Mouse (Mus musculus) urinary bladder, adult 18-20 months (tissue): ENCODE data around the gene Myo3b.
A peak's percentile ranks its signal among the peaks of the same experiment; 100 is the strongest.
"Not testable (repeated sequence)": the region's sequence is repeated elsewhere in the genome, so short reads cannot be mapped to it uniquely, and the experiment has no call there.

Experiments
- DNase-seq, 2 experiments: peaks; one replicate each; pipeline ENCODE4 v3.0.0; 2022; ENCODE audit warnings: low spot score in 2 of 2, mixed read lengths in 2 of 2

Gene Myo3b

DNA sequence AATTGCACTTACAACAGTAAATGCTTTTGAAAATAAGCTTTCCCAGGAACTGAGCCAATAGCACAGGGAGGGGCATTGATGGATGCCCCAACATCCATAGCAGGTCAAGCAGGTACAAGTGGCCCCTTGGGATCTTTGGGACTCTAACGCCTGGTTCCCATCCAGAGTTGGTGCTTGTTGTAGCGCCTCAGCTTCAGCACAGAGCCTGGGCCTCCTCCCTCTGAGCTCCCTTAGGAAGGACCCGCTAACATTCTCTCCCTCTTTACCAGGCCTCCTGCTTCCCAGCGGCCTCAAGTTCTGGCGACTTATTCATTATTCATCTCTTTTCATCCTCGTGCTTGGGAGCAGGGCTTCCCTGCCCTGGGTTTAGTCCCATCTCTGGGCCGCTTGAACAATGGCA, at the start of gene Myo3b:
TSS of gene Myo3b (plus strand) at position 375 of the 400 bp plus-strand sequence.
- no peak for DNase-seq

DNA sequence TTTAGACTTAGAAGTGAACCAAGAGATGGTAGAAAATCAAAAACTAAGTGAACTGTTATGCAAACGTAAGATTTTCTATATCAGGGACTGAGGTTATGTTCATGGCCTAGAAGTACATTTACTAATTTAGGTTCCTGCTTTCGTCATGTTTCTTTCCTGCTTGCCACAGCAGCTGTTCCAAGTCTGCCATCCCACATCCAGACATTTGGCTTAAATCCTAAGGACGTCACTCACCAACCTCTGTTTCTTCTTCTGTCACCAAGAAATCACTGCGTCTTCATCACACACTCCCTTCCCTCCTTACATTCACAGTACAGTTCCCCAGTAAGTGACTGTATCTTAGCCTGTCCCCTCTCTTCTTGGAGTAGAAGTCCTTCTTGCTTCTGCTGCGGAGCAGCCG, 49.7 kb upstream of the Myo3b start:
- DNase-seq = no peak

DNA sequence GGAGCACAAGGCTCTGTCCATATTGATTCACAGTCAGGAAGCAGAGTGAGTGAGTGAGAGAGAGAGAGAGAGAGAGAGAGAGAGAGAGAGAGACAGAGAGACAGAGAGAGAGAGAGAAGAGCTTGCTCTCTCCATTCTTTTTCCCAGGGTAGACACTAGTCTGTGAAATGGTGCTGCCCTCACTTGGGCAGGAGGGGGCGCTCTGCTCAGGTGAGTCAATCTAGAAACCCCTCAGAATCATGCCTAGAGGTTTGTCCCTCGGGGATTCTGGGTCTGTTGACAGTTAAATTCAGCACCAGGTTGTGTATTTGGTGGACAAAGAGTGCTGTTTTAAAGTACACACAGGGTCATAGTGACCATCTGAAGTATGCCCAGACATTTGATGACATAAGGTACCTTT, 48.3 kb upstream of the Myo3b start:
- DNase-seq = no peak

DNA sequence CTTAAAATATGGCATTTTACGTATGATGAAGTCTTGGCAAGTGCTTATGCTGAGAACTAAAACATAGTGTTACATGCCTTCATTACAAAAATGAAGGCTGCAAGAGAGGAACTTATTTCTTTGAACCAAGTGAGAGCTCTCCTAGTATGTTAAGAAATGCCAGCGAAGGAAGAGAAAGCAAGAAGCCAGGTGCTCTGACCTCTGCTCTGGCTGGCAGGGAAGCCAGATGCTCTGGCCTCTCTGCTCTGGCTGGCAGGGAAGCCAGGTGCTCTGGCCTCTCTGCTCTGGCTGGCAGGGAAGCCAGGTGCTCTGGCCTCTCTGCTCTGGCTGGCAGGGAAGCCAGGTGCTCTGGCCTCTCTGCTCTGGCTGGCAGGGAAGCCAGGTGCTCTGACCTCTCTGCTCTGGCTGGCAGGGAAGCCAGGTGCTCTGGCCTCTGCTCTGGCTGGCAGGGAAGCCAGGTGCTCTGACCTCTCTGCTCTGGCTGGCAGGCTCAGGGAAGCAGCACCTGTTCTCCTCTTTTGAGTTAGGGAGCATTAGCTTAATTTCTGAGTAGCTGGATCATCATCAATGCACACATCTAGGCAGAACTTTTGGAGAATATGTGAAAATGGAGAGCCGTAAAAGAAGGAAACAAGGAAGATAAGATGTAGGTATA, 44.7 kb upstream of the Myo3b start:
- DNase-seq = not testable (repeated sequence)

DNA sequence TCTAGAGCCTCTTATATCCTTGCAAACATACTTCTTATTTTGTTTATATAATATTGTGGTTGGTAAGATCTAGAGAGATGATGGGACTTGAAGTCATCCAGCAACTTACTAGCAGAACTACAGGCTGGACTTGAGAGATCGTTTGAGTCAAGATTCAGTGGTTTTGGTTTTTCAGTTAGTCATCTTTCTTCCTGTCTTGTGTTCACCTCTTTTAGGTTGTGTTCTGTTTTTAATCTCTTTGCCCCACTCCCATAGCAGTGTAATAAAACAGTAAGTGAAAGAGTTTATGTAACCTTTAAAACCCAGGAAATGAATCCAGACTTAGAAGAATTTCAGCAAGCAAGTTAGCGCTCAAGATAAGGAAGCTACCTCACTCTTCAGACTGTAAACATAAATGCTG, 44.1 kb upstream of the Myo3b start:
- DNase-seq = no peak

DNA sequence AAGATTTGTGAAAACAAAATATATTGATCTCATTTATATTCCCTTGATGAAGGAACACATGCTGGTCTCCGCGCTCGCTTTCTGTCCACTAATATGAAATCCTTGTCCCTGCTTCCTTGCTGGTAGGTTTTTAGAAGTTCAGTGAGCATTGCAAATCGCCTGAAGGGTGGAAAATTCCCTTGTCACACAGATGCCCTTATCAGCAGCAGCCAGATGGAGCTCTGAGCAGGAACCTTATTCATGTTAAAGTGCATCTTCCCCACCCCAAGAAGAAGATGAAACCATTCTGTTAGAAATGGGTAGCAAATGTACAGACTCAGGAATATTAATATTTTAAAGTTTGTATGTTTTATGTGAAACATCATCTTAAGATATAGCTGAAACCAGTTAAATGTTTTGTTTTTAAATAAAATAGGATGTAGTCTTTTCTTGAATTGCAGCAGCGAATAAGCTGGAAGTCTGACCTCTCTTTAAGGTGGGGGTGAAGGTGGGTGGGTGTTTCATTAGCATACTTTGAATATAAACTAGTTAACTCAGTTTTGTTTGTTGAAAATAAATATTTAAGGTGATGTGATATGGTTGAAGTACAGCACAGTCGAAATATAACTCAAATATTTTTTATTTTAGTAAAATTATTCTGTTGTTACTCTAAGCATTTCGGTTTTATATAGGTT, 39.7 kb upstream of the Myo3b start:
- DNase-seq = no peak

DNA sequence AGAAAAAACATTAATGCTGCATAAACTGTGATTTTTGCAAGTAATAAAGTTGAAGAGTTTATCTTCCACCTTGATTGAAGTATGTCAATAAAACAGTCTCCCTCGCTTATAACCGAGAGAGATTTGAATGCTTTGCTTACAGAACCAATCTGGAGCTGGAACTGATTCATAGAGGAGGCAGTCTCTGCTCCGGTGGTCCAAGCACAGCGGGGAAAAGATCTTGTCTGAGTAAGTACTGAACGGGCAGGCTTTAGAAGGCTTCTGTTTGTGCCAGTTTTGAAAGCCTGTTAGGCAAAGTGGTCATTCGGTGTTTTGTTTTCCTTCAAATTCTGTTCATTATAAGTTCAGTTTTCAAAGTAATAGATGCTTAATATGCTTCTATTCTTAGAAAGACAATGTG, 38.6 kb upstream of the Myo3b start:
- no peak for DNase-seq

DNA sequence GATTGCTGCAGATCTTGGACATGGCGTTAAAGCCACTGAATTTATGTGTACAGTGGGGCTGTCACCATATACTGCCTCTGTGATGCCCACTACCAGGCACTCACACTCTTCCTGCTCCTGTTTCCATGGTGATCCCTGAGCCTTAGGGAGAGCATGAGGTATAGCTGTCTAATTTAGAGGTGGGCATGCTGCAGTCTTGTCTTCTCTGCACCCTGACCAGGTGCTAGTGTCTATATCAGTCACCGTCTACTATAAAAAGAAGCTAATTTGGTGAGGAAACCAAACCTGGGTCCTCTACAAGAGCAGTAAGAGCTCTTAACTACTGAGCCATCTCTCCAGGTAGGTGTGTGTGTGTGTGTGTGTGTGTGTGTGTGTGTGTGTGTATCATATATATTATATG, 32.4 kb upstream of the Myo3b start:
- DNase-seq = no peak

DNA sequence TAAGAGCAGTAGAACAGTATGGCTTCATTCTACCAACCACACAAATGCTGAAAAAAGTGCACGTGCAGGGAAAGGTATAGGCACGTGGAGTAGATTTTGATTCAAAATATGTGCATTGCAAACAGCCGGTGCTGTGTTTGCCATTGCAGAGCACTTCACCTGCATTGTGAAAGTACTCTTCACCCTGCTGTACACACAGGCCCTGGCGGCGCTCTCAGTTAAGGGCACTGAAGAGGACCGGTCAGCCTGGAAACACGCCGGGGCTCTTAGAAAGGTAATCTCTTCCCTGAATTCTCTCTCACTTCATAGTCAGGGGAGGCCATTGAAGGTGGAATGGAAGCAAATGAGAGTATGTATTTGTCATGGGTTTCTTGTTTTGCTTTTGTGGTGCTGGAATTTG, 26.0 kb upstream of the Myo3b start:
- no peak for DNase-seq

DNA sequence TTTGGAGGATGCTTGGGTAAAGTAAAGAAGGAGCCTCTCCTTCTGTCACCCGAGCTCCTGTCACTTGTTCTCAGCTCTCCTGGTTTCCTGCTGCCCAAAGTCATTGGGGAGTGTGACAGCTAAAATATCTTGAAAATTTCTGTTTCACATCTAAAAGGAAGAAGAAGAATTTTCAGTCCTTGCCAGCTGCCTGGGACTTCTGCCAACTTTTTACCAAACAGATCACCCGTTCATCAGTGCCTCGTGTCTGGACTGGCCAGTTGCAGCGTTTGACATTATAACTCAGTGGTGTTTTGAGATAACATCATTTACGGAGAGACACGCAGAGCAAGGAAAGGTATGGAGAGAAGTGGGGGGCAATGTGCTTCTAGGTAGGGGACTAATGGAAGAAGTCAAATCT, 20.7 kb upstream of the Myo3b start:
- peak in 1 of 2 experiments; percentile 16 for DNase-seq

DNA sequence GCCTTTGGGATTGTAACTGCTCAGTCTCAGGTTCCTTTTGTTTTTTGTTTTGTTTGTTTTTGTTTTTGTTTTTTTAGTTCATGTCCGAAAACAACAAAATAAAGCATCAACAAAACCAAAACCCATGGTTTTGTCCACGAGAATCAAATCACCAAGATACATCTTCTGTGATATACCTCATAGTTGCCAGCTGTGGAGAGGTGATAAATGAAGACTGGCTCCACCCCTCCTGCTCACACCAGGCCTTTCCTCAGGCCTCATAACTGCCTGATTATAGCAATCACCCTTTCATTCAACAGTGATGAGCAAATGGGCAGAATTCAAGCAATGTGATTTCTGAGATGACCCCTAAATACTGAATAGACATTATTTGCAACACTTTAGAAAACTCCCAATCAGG, 14.5 kb upstream of the Myo3b start:
- no peak for DNase-seq

DNA sequence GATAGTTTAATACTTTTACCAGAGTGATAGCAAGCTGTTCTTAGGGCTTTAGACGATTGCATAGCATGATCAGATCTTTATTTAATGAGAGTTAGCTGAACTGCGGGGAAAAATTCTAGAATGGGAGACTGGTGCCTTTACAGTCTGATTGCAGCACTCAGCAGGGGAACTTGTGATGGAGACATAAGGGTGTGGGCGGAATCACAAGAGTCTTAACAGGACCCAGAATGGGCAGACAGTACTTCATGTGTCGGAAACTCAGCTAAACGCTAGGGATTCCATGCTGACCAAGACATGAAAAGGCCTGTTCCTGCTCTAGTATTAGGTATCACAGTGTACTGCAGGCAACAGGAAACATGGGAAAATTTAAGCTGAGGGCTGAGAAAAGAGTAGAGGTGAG, 13.2 kb upstream of the Myo3b start:
- DNase-seq = no peak

DNA sequence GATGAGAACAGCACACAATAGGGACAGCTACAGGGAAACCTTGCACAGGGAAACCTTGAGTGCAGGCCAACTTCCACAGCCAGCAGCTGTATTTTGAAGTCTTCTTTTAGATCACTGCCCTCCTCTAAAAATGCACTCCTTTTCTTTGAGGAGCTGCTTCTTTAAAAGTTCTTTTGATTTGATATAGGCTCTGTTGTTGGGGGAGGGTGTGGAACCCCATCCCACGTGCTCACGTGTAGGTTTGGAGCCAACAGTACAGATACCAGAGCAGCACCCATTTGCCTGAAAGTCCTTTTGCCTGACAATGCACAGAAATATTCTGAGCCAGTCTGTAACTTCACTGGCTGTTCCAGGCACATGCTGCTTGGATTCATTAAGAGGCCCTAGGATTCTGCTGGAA, 7.5 kb upstream of the Myo3b start:
- DNase-seq = no peak

DNA sequence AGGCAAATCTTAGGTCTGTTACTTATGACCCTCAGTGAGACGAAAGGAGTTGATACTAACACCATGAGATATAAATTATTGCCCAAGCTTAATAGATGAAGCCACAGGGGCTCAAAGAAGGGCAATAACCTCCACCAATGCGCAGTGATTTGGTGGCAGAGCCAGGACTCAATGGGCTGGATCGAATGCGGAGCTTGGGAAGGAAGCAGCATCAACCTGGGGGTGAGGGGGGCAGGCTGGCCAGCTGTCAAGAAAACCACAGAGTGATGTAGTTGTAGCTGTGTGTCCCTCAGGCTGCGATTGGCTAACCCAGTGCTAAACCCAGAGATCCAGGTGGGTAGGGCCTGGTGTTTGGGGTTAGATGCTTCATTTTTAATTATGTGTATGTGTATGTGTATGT, 4.0 kb upstream of the Myo3b start:
- no peak for DNase-seq

DNA sequence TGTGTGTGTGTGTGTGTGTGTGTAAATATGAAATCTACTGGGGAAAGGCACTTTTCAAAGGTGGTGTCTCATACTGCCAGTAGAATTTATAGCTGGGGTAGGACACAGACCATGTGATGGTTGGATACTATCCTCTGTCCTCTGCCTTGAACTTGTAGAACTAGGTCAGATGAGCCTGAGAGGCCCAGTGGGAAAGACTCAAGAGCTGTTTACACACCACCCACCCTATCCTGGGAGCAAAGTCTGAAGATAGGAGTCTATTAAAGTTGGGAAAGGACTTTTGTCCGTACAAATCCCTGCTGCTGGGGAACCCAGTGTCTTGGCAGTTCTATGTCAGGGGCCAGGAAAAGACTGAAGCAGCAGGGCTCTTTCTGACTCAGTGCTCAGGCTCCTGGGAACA, 3.6 kb upstream of the Myo3b start:
- DNase-seq = no peak

DNA sequence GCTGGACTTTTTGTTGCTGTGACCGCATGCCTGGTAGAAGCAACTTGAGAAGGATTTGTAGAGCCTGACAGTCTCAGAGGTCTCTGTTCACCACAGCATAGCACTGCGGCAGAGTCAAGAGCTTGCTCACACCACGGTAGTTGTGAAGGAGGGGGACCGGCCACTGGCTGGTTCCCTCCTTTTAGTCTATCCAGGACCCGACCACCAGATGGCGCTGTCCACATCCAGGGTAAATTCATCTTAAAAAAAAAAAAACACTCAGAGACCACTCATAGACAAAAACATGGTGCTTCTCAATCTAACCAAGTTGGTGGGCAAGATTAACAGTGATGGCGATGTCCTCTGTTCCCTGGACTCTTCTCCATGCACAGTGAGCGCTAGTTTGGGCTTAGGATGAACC, 1.7 kb upstream of the Myo3b start:
- DNase-seq = peak in 1 of 2 experiments; percentile 26

DNA sequence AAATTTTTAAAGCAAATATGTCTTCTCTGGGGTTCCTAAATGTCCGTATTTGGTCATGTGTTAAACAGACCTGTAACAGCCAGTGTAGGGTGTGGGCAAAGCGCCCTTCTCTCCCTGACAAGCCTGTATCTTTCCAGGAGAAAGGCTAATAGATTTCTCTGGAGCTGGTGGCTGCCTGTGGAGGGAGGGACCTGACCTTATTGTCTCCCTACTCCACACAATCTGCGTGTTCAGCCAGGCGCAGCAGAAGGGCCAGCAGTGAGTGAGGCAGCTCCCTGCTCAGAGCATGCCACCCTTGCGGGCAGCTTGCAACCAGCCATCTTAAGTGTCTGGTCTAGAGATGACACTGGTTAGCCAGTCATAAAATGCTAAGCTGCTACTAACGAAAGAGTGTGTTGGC, 5.5 kb downstream of the Myo3b start:
- DNase-seq = no peak

DNA sequence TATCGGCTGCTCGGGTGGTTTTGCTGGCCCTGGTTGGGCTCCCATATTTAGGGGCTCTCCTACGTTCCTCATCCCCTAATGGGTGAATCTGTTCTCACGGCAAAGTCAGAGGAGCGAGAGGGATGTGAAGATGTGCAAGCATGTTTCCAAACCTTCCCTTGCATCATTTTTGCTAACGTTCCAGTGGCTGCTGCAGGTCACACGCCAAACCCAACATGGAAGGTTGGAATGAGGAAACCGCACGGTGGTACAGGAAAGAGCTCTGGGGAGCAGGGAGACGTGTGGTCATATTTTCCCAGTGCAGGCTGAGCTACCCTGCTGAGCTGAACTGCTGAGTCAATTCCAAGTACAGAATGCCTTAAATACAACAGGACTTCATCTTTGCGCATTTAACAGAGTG, 8.9 kb downstream of the Myo3b start:
- no peak for DNase-seq

DNA sequence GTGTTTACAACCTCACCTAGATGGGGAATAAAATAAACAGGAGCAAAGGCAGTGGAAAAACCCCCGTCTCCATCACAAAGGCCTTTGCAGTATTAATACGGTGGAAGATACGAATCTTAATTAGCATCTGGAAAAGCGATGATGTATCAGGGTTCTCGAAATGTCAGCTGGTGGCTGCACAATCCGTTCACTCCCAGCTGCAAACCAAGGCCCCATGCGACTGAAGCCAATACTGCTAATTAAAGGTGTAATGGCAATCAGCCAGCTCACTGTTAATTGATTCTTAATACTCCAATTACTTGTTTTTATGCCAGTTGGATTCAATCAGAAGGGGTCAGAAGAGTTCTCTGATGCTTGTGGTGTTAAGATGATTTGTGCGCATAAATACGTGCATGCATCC, 14.9 kb downstream of the Myo3b start:
- no peak for DNase-seq

DNA sequence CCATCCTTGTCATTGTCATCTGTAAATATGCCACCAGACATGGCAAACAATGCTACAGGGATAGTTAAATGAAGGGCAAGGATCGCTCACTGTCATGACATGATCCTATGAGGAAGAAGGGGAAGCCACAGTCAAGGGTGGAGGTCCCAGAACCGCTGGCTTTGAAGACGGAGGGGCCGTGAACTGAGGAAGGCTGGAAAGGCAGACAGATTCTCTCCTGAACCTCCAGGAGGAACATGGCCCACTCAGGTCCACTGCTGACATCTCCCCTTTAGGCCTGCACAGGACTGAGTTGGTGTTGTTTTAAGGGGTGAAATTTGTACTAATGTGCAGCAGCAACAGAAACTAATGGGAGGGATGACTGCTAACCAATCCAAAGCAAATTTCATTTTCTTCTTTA, 19.3 kb downstream of the Myo3b start:
- no peak for DNase-seq

DNA sequence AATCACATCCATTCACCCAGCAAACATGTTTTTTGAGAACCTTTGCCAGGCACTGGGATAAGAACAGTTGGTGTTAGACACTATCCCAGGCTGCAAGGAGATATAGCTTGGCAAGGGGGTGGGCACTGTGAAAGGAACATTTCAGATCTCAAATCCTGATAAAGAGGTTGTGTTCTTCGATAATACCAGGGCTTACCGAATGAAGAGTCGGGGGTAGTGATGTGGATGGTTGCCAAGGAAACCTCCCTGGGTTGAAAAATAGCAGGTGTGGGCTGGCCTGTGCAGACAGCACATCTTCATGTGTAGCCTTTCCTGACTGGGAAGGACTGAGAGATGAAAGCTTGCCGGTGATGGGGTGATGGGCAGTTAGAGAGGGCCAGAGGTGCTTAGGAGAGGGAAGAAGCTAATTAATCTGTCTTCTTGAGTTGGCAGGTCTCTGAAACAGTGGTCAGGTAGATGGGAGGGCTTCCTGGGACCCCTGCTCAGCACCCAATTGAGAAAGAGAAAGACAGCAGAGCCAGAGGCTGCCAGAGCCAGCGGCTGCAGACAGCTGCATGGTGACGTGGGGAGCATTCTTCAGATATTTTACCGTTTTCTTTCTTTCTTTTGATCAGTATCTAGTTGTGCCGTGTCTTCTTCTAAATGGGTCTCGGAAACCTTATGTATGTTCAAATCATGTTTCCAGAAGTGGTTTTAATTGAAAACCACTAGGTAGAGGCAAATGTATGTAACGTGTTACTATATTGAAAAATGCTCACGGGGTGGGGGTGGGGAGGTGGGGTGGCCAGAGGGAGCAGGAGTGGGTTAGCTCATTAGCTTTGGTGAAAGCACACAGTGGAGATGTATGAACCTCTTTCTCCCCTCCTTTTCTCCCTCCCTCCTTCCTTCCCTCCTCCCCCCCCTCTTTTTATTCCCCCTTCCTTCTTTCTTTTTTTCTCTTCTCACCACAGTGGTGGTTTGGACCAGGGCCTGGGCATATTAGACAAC, 21.7 kb downstream of the Myo3b start:
- DNase-seq = no peak

DNA sequence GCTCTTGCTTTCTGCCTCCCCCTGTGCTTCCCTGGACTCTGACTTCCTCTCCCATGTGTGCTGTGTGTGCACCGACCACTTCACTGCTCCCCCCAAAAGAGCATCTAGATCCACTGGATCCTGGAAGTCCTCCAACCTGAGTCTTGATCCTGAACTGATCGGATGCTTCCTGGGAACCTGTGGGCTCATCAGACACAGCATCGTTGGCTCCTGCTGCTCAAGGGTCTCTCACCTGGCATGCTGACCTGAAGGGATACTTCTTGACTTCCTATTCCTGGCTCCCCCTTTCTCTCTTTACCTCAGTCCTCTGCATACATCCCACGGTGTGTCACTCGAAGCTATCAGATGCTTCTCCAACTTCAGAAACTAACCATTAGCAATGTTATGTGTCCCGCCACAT, 26.2 kb downstream of the Myo3b start:
- DNase-seq = no peak
